Mouse (Mus musculus): ENCODE results near the gene Fam173a. TPM values are rescaled to one million over a fixed set of nuclear protein-coding genes. Genes with fewer than 3 reads are reported as not detected.
"Not testable (repeated sequence)": the region's sequence is repeated elsewhere in the genome, so short reads cannot be mapped to it uniquely, and the experiment has no call there.

Fam173a gene
- polyA plus RNA-seq, 2 experiments from 2014 or later, result 192 to 257 TPM

- peak; percentile 70 for ATAC-seq
These were observed 36.2 kb upstream of the Fam173a start, which contains the start of gene Jmjd8 for GRCm38 (mm10) chr17:25828712-25829557. Gene Jmjd8, plus strand, starts transcription at chr17:25828867.

GRCm38 (mm10) chr17:25828223-25828594 is 35.5 kb upstream of the Fam173a start:
- no peak for ATAC-seq

GRCm38 (mm10) chr17:25827546-25828222 is 35.0 kb upstream of the Fam173a start:
- no peak for ATAC-seq

GRCm38 (mm10) chr17:25827011-25827410 is 34.3 kb upstream of the Fam173a start:
- ATAC-seq, result no peak

- ATAC-seq, result no peak
These were observed 33.4 kb upstream of the Fam173a start for GRCm38 (mm10) chr17:25825984-25826570.

- ATAC-seq, result no peak
These were observed 32.6 kb upstream of the Fam173a start for GRCm38 (mm10) chr17:25825311-25825710.

- ATAC-seq, result no peak
These were observed 31.9 kb upstream of the Fam173a start for GRCm38 (mm10) chr17:25824362-25825142.

- ATAC-seq, result peak; percentile 99
These were observed 30.8 kb upstream of the Fam173a start, which contains the start of gene Wdr24 for GRCm38 (mm10) chr17:25823452-25823851. Gene Wdr24, plus strand, starts transcription at chr17:25823627.

GRCm38 (mm10) chr17:25818851-25819780 is 26.4 kb upstream of the Fam173a start:
- no peak for ATAC-seq

- ATAC-seq, result no peak
These were observed 25.0 kb upstream of the Fam173a start for GRCm38 (mm10) chr17:25817662-25818061.

GRCm38 (mm10) chr17:25813471-25813870 is 20.8 kb upstream of the Fam173a start:
- ATAC-seq, result peak; percentile 45

GRCm38 (mm10) chr17:25810890-25811289 is 18.2 kb upstream of the Fam173a start:
- no peak for ATAC-seq

- no peak for ATAC-seq
These were observed 17.1 kb upstream of the Fam173a start for GRCm38 (mm10) chr17:25809606-25810340.

GRCm38 (mm10) chr17:25808789-25809605 is 16.3 kb upstream of the Fam173a start, which contains the start of gene Fbxl16:
Gene Fbxl16, plus strand, starts transcription at chr17:25809085.
- ATAC-seq, result no peak

GRCm38 (mm10) chr17:25808028-25808427 is 15.3 kb upstream of the Fam173a start:
- no peak for ATAC-seq

GRCm38 (mm10) chr17:25807452-25807851 is 14.8 kb upstream of the Fam173a start:
- ATAC-seq, result not testable (repeated sequence)

- no peak for ATAC-seq
These were observed 13.8 kb upstream of the Fam173a start for GRCm38 (mm10) chr17:25806507-25806906.

- no peak for ATAC-seq
These were observed 10.3 kb upstream of the Fam173a start for GRCm38 (mm10) chr17:25802825-25803517.

- peak; percentile 81 for ATAC-seq
These were observed 8.3 kb upstream of the Fam173a start for GRCm38 (mm10) chr17:25801029-25801428.
